Mouse (Mus musculus) kidney, adult 2 months (tissue): ENCODE measurements around the gene Foxp1.

Experiments
- CTCF ChIP-seq: fragments of 200-500 bp; conservative IDR thresholded peaks from 2 replicates; pipeline ENCODE4 v1.5.1; 2011; ENCODE audit warnings: low read depth, mild to moderate bottlenecking, control low read depth, low read length, moderate library complexity, mixed read lengths; ENCODE audit not compliant: insufficient read depth, insufficient read length
- POLR2A ChIP-seq: fragments of 200-500 bp; IDR thresholded peaks from one replicate; pipeline ENCODE4 v1.6.1; 2011; ENCODE audit warnings: low read depth, low read length, control low read depth

GRCm38 (mm10) chr6:98933135-98933724 lies 589.3 kb downstream of the Foxp1 start:
- TF ChIP-seq CTCF (no peak), POLR2A (no peak)
